Mouse (Mus musculus): ENCODE measurements at regions not wholly inside any gene's neighbourhood (a gene's known extent, or its start where the extent isn't known, plus 50 kb on each side); places are given as distances from the start of the nearest gene placed in this dataset.

GRCm38 (mm10) chr2:61453490-61454281 is 124.7 kb upstream of the Tank start:
- no peak for DNase-seq (ENCODE audit: low read depth, low spot score)

GRCm38 (mm10) chr2:61452581-61452980 is 125.8 kb upstream of the Tank start:
- DNase-seq (ENCODE audit: low read depth, low spot score), result no peak

- no peak for DNase-seq (ENCODE audit: low read depth, low spot score)
These were observed 127.7 kb upstream of the Tank start for GRCm38 (mm10) chr2:61450731-61451130.

GRCm38 (mm10) chr2:61436591-61436990 is 141.8 kb upstream of the Tank start:
- DNase-seq (ENCODE audit: low read depth, low spot score), result no peak

- no peak for DNase-seq (ENCODE audit: low read depth, low spot score)
These were observed 170.5 kb upstream of the Tank start for GRCm38 (mm10) chr2:61407881-61408280.

GRCm38 (mm10) chr2:61406104-61406751 is 172.2 kb upstream of the Tank start:
- no peak for DNase-seq (ENCODE audit: low read depth, low spot score)

- DNase-seq (ENCODE audit: low read depth, low spot score), result no peak
These were observed 173.1 kb upstream of the Tank start for GRCm38 (mm10) chr2:61405261-61405660.

- DNase-seq (ENCODE audit: low read depth, low spot score), result no peak
These were observed 175.5 kb upstream of the Tank start for GRCm38 (mm10) chr2:61402588-61403487.

GRCm38 (mm10) chr2:61401636-61402587 is 176.5 kb upstream of the Tank start:
- no peak for DNase-seq (ENCODE audit: low read depth, low spot score)

- no peak for DNase-seq (ENCODE audit: low read depth, low spot score)
These were observed 179.8 kb upstream of the Tank start for GRCm38 (mm10) chr2:61398633-61399032.

- no peak for DNase-seq (ENCODE audit: low read depth, low spot score)
These were observed 188.8 kb upstream of the Tank start for GRCm38 (mm10) chr2:61389622-61390021.

- DNase-seq (ENCODE audit: low read depth, low spot score), result no peak
These were observed 189.2 kb upstream of the Tank start for GRCm38 (mm10) chr2:61389207-61389606.

- DNase-seq (ENCODE audit: low read depth, low spot score), result no peak
These were observed 190.8 kb upstream of the Tank start for GRCm38 (mm10) chr2:61387561-61387960.

GRCm38 (mm10) chr2:61386966-61387365 is 191.4 kb upstream of the Tank start:
- no peak for DNase-seq (ENCODE audit: low read depth, low spot score)

GRCm38 (mm10) chr2:61384467-61384866 is 193.9 kb upstream of the Tank start:
- DNase-seq (ENCODE audit: low read depth, low spot score), result no peak

- no peak for DNase-seq (ENCODE audit: low read depth, low spot score)
These were observed 194.6 kb upstream of the Tank start for GRCm38 (mm10) chr2:61383744-61384295.

- DNase-seq (ENCODE audit: low read depth, low spot score), result no peak
These were observed 199.3 kb upstream of the Tank start for GRCm38 (mm10) chr2:61379076-61379475.

GRCm38 (mm10) chr2:61378297-61378696 is 200.1 kb upstream of the Tank start:
- DNase-seq (ENCODE audit: low read depth, low spot score), result no peak

GRCm38 (mm10) chr2:61377756-61378155 is 200.6 kb upstream of the Tank start:
- no peak for DNase-seq (ENCODE audit: low read depth, low spot score)

- DNase-seq (ENCODE audit: low read depth, low spot score), result no peak
These were observed 215.8 kb upstream of the Tank start for GRCm38 (mm10) chr2:61362606-61363005.

GRCm38 (mm10) chr2:61361394-61361793 is 217.0 kb upstream of the Tank start:
- no peak for DNase-seq (ENCODE audit: low read depth, low spot score)

All from c-Kit-negative CD71-positive TER-119-positive erythroid progenitor cells, embryonic 14.5 days (primary cell).